Mouse (Mus musculus) erythroblast, embryonic 14.5 days (primary cell): ENCODE data around the gene Slc17a3.

Source experiments
- GATA1 ChIP-seq: IDR thresholded peaks from 2 replicates; pipeline ENCODE4 v1.6.1; 2012; ENCODE audit warnings: low read length, inconsistent platforms, mixed read lengths
- TAL1 ChIP-seq: IDR thresholded peaks from 3 replicates; pipeline ENCODE4 v1.6.1; 2012; ENCODE audit warnings: low read length, inconsistent platforms, mixed read lengths

DNA sequence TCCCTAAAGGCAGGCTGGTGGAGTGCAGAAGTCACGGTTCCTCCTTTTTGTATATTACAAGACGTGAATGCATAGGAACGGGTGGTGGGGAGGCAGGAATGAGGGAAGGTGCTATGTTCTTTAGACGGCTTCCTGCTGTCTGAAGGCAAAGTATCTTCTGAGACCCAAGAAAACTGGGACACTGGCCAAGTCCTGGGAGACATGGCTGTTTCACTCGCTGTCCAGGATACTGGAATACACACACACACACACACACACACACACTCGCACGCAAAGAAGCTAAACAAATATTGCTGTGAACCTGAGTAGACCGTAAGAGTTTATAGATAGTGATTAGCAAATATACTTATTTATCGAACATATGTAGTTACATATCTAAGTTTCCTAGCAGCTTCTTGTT lies 25.5 kb downstream of the Slc17a3 start:
- TF ChIP-seq TAL1, result no peak
- no peak for TF ChIP-seq GATA1
